Mouse (Mus musculus) thymus, postnatal 4 days (tissue): ENCODE results near the gene 1700034J05Rik.

Source experiments
- DNase-seq: peaks from one replicate; pipeline ENCODE4 v3.0.0; 2021

Gene 1700034J05Rik

DNA sequence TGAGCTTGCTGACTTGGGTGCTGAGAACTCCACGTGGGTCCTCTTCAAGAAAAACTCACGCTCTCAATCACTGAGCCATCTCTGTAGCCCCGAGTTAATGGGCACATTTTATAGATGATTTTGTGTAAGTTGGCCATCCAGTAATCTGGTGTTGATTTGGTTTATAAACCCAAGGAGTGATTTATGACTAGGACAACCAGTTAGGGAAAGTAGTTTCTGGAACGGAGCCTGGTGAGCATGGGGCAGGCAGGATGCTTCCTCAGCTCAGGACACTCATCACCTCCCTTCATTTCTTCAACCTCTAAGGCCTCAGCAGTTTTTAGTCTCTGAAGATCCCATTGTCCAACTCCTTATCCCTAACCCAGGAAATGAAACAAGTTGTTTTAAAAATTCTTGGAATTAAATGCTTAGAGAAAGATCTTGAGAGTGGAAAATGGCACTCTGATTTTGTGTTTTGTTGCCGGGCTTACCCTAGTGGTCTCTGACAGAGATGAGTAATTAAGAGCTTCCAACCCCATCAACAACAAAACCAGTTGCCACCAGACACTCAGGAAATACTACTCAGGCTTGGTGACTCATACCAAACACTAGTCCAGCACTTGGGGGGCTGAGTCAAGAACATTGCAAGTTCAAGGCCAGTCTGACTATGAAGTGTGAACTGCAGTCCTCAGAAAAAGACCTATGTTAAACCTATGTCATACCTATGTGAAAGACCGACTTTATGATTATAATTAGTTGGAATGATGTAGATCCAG is 9.4 kb upstream of the 1700034J05Rik start:
- DNase-seq, result no peak

DNA sequence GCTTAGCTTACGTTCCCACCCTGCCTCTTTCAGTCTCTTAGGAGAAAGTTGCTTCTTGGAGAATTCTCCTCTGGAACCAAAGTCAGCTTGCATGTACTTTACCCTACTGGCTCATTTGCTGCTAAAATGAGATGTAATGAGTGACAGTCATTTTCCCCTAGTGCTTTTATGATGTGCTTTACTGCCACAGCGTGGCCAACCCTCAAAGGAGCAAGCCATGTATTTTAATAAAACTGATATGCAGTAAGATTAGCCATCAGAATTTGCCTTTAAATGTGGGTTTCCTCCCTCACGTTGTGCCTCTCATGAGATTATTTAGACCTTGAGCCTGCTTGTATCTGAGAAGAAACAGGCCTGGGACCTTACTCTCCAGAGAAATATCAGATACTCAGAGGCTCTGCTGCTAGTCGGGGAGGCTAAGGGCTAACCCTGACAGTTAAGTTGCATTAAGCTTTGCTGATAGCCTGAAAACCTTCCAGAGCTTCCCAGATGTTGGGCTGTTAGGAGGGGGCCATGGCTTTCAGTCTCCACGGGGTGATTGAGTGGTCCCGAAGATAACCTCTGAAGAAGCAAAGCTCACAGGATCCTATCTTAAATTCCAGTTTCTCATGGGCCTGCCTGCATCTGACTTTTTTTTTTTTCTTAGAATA is 7.7 kb upstream of the 1700034J05Rik start:
- DNase-seq, result no peak

DNA sequence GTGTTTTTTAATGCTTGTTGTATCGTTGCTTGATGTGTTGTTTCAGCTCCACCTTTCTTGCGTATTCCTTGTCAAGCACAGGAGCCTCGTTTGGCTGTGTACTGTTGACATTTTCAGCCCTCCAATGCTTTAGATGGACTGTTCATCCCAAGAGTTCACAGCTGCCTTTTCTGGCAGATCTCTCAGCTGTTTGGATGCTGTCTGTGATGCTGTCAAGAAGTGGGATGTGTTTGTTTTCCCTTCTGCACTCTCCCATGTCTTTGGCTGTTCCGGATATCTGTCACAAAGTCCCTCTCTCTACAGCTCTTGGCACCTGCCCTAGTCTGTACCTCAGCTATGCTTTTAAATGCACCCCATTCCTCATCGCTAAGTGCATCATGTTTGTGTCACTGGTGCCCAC is 6.7 kb upstream of the 1700034J05Rik start:
- DNase-seq, result no peak

DNA sequence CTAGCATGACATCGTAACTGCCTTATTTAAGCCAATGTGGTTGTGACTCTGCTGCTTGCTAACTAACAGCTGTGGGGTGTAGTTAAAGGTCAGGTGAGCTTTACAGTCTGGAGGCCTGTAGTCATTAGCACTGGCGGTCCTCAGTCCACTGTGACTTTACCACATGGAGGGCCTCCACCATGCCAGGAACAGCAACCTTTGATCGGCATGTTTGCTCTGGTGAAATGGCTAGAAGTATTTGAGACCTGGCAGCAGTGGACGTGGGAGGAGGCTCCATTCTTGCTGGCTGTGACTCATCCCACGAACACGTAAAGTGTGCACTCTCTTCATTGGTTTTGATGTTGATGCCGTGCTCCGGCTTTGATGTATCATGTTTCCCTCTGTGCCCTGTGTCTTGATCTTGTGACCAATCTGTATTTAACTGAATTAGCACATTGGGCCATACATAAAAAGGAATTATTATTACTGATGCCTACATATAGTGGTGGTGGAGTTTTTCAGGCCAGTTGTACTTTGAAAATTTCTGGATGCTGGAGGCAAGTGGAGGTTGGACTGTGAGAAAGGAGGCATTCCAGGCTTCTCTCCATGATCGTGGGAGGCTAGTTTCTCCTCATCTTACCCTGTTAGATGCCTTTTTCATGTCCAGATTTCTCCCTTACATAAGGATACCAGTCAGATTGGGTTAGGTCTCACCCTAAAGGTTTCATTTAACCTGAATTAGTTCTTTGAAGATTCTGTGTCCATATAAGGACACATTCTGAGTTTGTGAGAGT is 5.9 kb upstream of the 1700034J05Rik start:
- no peak for DNase-seq

DNA sequence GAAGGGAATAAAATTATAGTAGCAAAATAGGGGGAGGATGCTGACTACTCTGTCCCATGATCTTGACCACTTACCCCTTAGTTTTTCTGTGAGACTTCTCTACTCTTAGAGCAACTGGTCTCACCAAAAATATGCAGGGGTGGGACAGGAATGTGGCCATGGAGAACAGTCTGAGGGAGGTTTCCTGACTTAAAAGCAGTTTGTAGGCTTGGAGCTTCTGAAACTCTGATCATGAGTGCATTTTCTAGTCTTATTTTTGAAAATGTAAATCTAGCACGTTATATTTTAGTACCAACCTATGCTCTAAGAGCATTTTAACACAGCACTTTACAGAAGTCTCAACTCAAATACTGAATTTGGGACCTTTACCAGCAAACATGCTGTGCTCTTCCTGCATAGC is 4.5 kb upstream of the 1700034J05Rik start:
- no peak for DNase-seq

DNA sequence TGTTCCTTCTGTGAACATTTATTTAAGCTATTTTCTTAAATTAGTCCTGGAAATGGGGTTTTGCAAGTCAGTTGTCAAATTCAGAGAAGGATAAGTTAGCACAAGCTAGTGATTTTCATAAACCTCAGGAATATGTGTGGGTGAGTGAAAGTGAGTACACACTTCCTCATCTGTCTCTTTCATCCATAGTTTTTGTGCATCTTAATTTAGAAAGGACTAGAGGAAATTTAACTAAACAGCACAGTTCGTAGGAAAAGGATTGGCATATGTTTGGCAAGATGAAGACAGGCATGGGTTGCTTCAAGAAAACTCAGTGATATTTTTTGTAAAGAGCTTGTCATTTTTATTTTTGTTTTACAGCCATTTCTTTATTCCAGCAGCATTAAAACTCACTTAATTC is 2.7 kb upstream of the 1700034J05Rik start:
- no peak for DNase-seq

DNA sequence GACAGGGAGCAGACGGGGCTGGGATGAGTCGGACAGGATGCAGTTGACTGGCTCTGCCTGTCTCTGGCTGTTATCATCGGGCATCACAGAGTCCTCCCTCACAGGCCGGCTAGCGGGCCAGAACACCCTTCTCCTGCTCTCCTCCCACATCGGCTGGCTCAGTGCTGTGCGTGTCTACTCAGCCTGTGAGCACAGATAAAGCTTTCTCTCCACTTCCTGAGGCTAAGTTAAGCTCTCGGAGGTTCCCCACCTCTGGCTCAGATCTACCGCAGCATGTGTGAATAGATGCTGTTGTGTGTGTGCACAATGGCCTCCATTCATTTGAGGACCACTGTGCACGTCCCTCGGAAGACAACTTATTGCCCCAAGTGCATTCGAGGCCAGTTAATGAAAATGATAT is 1.7 kb upstream of the 1700034J05Rik start:
- no peak for DNase-seq

DNA sequence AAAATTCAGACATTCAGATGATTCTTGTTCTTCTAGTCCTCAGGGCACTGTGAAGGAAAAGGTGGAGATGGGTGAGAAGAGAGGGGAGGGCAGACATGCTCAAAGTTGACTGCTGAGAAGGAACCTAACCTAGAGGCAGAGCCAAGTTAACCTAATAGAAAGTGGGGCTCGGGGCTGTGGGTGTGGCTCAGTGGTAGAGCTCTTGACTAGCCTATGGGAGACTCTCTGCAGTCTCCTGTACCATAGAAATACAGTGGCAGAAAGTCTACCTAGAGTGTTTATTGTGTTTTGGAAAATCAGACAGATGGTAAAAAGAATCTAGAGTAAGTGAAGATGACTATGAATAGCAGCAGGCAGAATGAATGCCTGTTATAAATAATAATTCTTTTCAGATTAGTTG is 1.3 kb upstream of the 1700034J05Rik start:
- no peak for DNase-seq

DNA sequence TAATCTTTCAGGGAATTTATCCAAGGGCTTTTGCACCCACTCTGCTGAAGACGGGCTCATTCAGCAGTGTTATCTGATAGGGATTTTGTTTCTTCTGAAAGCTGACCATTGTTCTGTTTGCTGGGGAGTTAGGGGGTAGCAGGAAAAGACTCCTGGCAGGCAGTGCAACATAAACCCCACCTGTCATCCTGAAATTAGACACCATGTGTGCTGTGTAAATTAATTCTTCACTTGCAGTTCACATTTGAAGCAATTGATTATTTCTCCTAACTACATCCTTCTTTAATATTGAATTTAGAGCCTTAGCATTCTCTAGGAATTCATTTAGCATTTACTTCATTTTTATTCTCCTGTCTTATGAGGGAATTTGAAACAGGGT is 3.8 kb downstream of the 1700034J05Rik start:
- no peak for DNase-seq

DNA sequence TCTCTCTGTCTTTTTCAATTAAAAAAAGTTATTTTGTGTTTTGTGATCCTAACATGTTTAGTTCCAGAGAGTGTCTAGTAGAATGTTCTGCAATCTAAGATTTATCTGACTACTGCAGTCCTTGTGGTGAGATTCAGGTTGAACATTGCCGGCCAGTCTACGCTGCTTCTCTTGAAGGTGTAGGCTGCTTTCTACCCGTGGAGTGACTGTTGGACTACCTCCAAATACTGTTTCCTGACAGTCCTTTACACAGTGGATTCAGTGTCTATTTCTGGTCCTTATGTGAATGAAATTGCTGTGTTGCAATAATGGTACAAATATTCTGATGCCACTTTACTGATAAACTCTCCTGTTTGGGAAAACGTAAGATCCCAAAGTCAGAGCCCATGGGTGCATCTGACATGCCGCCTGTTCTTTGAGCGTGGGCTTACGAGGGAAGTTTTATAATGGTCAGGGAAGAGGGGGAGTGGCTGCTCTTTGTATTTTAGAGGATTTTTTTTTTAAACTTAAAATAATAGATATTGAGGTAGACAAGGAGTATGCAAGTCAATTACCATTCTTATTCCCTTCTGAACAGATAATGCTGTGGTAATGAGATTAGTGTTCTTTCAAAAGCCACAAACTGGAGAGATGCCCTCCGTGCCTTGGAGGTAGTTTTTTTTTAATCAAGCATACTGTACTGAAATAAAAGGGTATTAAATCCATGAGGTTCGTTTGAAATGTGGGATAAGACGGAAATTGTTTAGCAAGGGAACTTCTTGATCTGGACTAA is 4.4 kb downstream of the 1700034J05Rik start:
- DNase-seq, result no peak

DNA sequence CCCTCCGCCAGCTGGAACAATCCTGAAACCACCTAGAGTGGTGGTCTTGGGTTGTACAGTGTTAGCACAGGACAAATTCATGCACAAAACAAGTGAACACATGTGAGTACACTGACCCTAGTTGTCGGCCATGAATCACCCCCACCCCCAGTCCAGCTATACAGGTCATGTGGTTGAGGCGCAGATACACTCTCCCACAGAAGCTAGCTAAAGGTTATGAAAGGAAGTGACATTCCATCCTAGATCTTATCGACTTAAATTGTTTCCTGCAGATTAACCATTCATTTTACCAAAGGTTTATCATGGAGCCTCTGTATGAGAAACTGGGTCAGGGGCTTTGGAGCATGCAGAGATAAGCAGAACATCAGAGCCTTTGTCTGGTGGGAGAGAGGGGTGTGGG is 7.0 kb downstream of the 1700034J05Rik start:
- no peak for DNase-seq

DNA sequence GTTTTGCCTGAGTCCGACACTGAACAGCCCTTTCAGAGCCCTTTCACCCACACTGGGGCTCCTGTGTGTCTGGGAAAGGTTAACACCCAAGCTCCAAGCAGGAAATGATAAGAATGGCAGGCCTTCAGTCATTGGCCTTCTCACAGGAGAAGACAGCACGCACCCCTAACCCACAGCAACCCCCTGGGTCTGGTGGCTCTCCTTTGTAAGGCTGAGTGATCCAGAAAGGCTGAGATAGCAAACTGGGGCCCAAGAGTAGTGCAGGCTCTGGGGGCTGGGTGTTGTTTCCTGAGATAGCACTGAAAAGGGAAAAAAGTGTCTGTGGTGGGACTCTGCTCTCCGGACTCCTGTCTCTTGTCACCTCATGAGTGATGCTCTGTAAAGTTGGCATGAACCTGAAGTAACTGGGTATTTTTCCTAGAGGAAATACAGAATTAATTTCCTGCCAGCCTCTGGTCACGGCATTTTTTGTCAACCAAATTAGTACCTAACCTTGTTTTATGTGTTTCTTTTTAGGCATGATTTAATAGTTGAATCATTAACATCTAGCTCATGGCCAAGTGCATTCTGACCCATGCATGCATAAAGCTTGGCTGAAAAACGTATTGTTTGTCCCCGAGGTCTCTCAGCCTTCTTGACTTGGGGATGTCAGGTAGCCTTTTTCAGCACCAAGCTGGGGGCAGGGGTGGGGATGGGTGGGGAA is 7.7 kb downstream of the 1700034J05Rik start:
- no peak for DNase-seq

DNA sequence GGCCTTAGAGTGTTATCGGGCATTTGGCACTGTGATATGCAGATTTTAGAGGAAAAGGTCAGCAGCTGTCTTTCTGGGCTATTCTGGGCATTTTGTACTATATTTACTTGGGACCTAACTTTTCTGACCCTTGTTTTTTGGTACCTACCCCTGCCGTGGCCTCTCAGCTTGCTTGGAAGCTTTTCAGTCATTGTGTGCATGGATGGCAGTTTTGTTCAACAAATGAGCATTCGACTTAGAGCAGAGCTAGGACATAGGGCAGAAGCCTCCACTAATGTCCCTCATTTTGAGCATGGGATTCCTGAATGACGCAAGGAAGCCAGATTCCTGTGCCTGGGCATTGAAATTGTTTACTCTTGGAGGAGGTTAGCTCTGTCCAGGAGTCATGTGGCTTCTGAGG is 9.4 kb downstream of the 1700034J05Rik start:
- no peak for DNase-seq

DNA sequence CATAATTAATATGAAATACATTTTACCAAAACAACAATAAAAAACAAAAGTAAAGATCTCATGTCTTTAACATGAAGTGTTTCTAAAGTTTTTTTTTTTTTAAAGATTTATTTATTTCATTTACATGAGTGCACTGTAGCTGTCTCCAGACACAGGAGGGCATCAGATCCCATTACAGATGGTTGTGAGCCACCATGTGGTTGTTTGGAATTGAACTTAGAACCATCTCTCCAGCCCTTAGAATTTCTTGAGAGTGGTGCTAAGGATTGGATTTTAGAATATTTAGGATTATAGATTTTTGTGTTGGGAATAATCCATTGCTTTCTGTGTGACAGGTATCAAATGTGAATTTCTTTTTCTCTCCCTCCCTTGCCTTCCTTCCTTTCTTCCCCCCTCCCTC is 10.2 kb downstream of the 1700034J05Rik start:
- DNase-seq, result no peak

DNA sequence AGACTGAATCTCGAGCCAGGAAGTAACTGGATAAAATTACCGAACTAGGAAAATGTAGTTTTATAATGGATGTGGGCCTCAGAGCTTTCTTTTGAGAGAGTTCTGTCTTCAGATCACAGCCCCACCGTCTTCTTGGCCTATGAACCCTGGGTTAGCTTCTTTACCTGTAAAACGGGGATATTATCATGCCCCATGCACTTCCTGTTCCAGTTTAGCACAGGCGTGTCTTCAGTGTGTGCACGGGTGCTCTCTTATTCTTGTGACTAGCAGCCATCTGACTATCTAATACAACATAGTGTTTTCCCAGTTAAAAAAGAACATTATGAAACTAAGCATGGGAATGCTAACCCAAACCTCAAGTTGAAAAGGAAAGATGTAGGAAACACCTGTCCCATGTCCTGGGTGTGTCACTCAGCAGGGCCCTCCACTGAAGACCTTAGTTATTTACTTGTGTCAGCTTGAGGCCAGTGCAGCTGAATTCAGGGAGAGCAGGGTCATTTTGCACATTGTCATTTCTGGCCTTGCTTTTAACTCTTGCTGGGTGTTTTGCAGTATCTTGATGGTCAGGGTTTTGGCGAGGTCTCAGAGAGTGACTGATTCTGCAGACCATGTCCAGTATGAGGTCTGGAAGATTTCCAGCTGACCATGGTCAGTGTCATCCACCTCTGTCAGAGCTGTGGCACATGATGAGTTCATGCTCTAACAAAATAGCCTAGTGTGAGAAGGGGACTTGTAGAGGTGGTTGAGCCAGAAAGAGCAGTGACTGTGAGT is 12.5 kb downstream of the 1700034J05Rik start:
- no peak for DNase-seq

DNA sequence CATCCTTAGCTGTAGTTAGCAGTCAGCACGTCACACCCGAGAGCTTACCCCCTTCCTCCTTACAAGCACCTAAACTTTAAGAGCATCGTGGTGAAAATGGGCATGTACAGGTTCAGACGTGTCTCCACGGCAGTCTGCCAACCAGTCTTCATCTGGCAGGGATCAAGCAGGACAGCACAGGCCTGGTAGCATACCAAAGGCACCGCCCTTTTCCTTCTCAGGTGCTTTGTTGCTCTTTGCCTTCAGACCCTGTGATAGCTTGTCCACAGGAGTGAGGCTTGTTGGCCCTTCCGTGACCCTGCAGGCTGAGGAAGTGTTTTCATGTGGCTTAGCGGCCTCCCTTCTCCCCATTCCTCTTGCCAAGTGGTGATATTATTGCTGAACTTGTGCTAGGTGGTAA is 15.2 kb downstream of the 1700034J05Rik start:
- DNase-seq, result no peak

DNA sequence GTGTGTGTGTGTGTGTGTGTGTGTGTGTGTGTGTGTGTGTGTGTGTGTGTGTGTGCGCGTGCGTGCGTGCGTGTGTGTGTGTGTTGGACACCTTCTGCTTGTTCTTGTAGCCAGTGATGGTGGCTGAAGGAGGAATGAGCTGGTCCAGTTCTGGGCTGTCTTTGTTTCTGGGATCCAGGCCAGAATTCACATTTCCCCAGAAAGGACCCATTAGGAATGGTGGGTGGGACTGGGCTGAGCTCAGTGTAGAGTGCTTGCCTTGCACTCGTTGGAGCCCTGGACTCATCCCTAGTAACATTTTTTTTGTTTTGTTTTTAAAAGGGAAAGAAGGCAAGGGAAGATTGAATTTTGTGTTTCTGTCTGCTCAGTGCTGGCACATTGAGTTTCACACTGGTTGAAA is 18.3 kb downstream of the 1700034J05Rik start:
- no peak for DNase-seq

DNA sequence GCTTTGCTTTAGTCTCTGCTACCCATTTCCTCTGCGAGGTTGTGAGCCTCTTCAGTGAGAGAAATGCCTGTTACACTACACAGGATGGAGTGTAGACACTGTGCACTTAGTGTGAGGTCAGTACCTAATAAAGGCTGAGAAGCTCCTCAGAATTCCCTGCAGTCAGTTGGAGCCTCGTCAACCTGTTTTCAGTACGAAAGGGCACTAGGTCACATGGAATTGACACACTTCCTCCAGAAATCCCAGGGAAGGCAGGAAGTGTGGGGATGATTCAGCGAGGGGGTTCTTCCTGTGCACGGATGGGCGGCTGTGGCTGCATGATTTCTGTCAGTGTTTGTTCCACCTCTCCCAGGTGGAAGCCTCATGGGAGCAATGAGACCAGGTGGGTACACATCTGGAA is 21.1 kb downstream of the 1700034J05Rik start:
- no peak for DNase-seq

DNA sequence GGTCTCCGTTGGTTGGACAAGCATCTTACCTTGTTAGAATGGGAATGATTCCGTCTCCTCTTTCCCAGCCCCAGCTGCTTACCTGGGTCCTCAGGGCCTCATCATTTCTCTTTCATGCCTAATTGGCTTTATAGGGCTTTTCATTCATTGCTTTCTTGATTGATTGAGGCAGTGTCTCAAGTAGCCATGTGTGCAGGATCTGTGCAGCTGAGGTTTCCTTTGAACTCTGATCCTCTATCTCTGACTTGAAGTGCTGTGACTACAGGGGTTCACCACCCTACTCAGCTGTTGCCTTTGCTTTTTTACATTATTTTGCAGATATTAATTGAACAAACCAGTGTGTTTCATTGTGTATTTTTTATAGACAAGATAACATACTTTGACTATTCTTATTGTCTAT is 25.2 kb downstream of the 1700034J05Rik start:
- DNase-seq, result no peak

DNA sequence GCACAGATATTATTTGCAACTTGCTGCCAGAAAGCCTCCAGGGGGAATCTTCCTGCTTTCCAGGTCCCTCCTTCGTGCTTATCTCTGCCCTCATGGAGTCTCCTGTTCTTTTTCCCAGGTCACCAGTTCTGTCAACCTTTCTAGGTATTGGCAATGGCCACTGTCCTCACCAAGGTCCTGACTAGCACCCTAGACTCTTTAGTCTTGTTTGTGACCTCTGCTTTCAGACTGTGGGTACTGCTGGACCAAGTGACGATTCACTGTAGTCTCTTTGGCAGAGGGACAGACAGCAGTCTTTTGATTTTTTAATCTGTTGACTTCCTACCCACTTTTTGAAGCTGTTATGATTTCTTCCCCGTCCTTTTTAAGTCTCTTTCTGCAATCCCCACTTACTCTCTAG is 26.1 kb downstream of the 1700034J05Rik start:
- no peak for DNase-seq

DNA sequence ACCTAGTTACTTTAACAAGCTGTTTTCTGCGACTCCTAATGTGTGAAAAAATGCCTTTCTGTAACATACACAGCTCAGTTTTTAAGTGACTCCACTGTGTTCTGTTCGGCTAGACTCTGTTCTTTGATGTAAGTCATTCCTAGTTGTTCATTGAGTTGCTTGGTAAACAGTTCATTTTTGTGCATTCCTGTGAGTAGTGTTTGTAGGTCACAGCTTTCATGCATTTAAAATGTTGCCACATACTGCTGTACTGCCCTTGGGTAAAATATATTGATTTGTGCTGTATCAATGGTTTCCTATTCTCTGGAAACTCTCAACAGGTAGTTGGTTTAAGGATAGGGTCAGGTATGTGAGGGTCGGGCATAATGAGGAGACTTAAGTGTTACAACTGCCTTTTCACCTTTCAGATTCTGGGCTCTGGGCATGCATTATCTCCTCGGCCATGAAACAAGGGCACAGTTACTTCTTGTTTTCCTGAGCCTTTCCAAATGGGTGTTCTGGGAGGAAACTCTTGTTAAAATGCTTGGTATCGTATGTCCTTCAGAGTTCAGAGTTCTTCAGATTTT is 27.7 kb downstream of the 1700034J05Rik start:
- DNase-seq, result no peak

DNA sequence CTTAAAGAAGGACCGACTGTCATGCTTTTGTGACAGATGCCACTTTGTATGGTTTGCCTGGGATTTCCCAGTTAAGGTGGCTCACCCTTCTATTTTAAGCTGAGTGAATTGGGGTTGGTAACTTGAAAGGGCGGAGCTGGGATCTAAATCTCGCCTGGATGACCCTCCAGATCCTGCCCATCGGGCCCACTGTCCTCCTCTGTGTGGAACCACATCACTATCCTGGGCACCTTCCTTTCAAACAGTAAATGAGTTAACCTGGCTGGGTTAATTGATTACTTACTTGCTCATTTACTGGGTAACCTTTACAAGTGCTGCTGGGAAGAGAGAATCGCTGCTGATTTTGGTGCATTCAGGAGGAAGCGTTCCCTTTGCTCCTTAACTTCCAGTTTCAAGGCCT is 35.9 kb downstream of the 1700034J05Rik start:
- no peak for DNase-seq
